Mouse (Mus musculus) lung, adult 2 months (tissue): ENCODE measurements around the gene Ube2ql1. TPM values are rescaled to one million over a fixed set of nuclear protein-coding genes. Genes with fewer than 3 reads are reported as not detected.

Source experiments
- DNase-seq: peaks from one replicate; pipeline ENCODE4 v3.0.0; 2022
- H3K4me1 ChIP-seq: fragments of 200-500 bp; 2 replicates; pipeline ENCODE4 v1.6.1; 2011; ENCODE audit warnings: low read length; ENCODE audit not compliant: control insufficient read depth, insufficient read depth
- H3K4me3 ChIP-seq: fragments of 200-500 bp; replicated peaks from 2 replicates; pipeline ENCODE3; 2011; ENCODE audit warnings: low read depth, mild to moderate bottlenecking, control low read depth, low read length; ENCODE audit errors: extremely low read depth
- CTCF ChIP-seq: fragments of 200-500 bp; IDR thresholded peaks from 2 replicates; pipeline ENCODE4 v1.5.1; 2011; ENCODE audit warnings: mild to moderate bottlenecking, low read length, control low read depth; ENCODE audit not compliant: insufficient read depth
- POLR2A ChIP-seq: fragments of 200-500 bp; IDR thresholded peaks from 2 replicates; pipeline ENCODE4 v1.6.1; 2011; ENCODE audit warnings: low read depth, mild to moderate bottlenecking, control low read depth, low read length, borderline replicate concordance; ENCODE audit errors: extremely low read depth
- WGBS: fragments of 180-500 bp; shearing (Covaris S2); methylation state at CpG from one replicate; pipeline ENCODE4 v1.1.7; 2018; 5-methylcytosine and 5-hydroxymethylcytosine counted together
- polyA plus RNA-seq: library from polyadenylated mRNA; depleted of rRNA; stranded (reverse); fragments of >200 nt; gene quantifications from 2 replicates; pipeline ENCODE4 v1.2.3, GENCODE M21; 2012; rRNA removed

Ube2ql1 gene
- polyA plus RNA-seq, 1 experiment, result 0.77 TPM

DNA sequence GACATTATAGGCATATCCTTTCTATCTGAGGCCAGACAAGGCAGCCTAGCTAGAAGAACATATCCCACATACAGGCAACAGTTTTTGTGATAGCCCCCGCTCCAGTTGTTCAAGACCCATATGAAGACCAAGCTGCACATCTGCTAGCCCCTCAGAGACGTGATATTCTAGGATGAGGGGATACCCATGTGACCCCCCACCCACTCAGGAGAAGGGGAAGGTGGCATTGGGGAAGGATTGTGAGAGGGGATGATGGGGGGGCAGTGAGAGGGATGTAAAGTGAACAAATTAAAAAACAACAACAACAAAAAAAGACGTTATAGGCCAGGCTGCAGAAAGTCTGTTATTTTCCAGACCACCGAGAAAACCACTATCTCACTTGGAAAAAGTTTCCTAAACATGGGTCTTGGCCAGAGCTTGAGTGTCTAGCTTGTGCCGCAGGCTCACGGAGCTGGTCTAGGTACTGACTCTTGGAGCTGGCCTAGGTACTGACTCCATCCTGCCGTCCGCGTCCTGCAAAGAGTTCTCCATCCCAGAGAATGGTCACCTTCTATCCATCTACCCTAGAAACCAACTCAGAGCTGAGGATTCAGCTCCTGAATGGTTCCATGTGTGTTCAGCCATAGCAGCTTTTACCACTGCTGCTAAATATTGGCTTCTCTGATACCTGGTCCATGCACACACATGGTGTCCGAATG lies 65.6 kb downstream of the Ube2ql1 start:
- WGBS, result 50% methylated on average over 10 of the region's 10 CpGs
- no peak for TF ChIP-seq CTCF
- H3K4me3 ChIP-seq, result no peak overlapping the region

DNA sequence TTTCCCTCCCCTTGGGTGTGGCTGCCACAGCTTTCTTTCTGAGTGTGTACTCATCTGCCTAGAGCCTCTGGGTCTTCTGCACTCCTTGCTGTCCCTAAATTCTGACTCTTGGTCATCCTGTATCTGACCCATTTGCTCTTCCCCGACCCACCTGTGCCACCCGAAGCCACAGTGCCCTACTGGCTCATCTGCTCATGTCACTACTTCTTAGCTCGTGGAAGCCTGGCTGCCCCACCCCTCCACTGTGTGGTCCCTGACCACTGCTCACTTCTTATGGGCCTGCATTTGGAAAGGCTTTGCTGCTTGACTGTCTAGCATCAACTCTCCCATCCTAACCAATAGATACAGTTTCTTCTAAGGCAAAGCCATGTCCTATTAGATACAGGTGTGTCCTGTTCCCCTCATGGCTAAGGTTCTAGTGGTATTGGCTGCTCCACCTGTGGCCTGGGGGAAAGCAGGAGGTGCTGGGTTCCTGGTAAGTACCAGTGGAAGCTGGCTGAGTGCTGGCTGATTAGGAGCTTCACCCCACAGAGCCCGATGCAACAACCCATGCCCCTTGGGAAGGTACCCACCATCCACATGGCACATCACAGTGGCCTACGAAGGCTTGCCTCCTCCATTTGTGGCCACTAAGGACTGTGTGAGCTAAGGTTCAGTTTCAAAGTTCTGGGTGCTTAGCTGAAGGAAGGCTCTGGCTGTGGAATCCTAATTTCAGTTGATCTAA lies 66.3 kb downstream of the Ube2ql1 start:
- WGBS, result 74% methylated on average over 5 of the region's 5 CpGs

More for the DNA sequence above, 65.6 kb downstream of the Ube2ql1 start:
- no peaks in the 10 kb centered on the region for H3K4me1 ChIP-seq
- no peak for DNase-seq

DNA sequence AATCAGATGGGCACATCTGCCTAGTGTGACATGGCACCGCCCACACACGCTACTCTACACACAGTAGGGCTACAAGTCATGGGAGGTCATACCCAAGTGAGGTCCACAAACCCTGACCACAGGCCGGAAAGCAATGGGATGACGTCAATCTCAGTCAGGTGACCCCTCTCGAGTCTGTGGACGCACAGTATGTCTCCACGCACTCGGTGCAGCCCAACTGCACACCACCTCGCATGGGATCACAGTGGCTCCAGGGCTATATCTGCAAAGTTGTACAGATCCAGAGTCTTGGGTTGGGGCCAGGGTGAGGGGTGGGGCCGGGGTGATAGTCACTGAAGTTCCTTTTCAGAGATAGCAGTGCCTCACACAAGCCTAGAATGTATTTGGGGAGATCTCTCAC lies 67.1 kb downstream of the Ube2ql1 start:
- WGBS, result 89% methylated on average over 10 of the region's 10 CpGs
- TF ChIP-seq CTCF (no peak), POLR2A (no peak)

More for the DNA sequence above, 66.3 kb downstream of the Ube2ql1 start:
- TF ChIP-seq POLR2A (no peak), CTCF (no peak)
- H3K4me3 ChIP-seq, result no peak overlapping the region
- no peak for DNase-seq
- no peaks in the 10 kb centered on the region for H3K4me1 ChIP-seq

DNA sequence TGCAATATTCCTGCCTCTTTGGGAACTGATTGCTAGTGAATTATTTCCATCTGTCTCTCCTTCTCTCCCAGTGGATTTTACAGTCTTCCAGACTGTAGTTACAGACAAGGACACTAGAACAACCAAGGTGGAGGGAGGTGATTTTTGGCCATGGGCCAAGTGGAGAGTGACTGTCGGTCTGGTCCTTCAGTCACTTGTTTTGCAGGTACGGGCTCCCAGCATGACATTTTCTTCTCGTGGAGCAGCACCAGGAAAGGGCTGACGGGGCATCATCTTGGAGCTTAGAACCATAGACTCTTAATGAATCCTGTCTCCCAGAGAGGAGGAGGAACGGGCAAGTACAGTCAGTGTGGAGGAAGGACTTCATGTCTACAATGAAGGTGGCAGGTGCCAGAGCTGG lies 67.6 kb downstream of the Ube2ql1 start:
- TF ChIP-seq POLR2A (no peak), CTCF (no peak)
- H3K4me1 ChIP-seq, result no peaks in the 10 kb centered on the region
- no peak for DNase-seq
- no peak overlapping the region for H3K4me3 ChIP-seq
- 79% methylated on average over 5 of the region's 5 CpGs for WGBS

More for the DNA sequence above, 67.1 kb downstream of the Ube2ql1 start:
- no peaks in the 10 kb centered on the region for H3K4me1 ChIP-seq
- no peak overlapping the region for H3K4me3 ChIP-seq
- DNase-seq, result no peak

DNA sequence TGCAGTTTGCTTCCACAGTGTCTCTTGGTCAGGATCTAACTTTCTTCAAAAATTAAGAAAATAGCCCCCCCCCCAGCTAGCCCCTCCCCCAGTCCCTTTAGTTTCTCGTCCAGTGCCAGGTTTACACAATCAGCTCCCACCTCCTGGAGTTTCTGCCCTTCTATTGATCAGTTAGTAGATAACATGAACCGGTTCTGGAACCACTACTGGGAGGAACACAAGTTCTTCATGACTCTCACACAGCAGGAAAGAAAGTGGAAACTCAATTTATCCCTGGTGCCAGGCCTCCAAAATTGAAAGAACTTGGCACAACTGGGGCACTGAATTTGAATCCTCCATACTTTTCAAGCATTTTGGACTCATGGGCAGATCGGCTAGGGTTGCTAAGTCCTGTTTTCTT lies 85.2 kb downstream of the Ube2ql1 start:
- H3K4me3 ChIP-seq, result no peak overlapping the region
- no peak for TF ChIP-seq CTCF
- H3K4me1 ChIP-seq, result no peaks in the 10 kb centered on the region
- no peak for DNase-seq
- 52% methylated on average over 3 of the region's 3 CpGs for WGBS

Other genes with a start within 250 kb of the Ube2ql1 start
- gene Nsun2, start 206.1 kb downstream of the Ube2ql1 start, polyA plus RNA-seq, result 19.3 and 28.7 TPM in 2 replicates
- gene Tent4a, start 205.3 kb downstream of the Ube2ql1 start, polyA plus RNA-seq, result 12.0 and 12.5 TPM in 2 replicates
- 1.8 and 3.4 TPM in 2 replicates for gene Srd5a1, start 128.4 kb downstream of the Ube2ql1 start, polyA plus RNA-seq
- 23.8 and 31.6 TPM in 2 replicates for gene Med10, start 62.5 kb upstream of the Ube2ql1 start, polyA plus RNA-seq